Mouse (Mus musculus): ENCODE results near the gene 4931406C07Rik. TPM values are rescaled to one million over a fixed set of nuclear protein-coding genes. Genes with fewer than 3 reads are reported as not detected.

4931406C07Rik gene
- polyA plus RNA-seq, 1 experiment: 7.3 TPM

DNA sequence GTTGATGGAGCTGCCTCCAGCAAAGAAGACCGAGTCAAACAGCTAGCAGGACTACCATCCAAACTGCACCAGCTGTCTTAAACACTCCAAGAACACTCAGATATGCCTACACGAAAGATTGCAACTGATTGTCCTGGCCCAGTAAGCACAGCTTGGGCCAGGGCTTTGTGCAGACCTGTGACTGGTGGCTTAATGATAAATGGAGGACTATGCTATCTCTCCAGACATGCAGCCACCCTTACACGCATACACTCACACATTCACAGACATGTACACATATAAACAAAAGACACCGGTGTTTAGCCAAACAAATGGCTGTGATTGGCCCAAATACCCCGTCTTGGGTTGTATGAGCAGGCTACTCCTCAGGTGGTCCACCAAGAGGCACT, 25.8 kb downstream of the 4931406C07Rik start:
- peaks cover 36% of the 10 kb centered on the region for H3K79me2 ChIP-seq (ENCODE audit: control insufficient read depth, insufficient read depth)
- H3K36me3 ChIP-seq (ENCODE audit: control insufficient read depth, insufficient read depth): peaks cover 10% of the 10 kb centered on the region

GRCm38 (mm10) chr9:15279649-15280490, 26.4 kb downstream of the 4931406C07Rik start, which contains the start of gene Med17:
Gene Med17, minus strand, starts transcription at chr9:15279931.
- Histone ChIP-seq H3K4me3 (ENCODE audit: insufficient read depth, poor library complexity, severe bottlenecking) (peak within 1 kb of the TSS; percentile 64), H3K36me3 (ENCODE audit: control insufficient read depth, insufficient read depth) (peaks cover 16% of the 10 kb centered on the region), H3K27me3 (ENCODE audit: control insufficient read depth, insufficient read depth, insufficient read length) (no peaks in the 10 kb centered on the region), H3ac (ENCODE audit: control insufficient read depth, insufficient read length, low read depth) (peak within 1 kb of the TSS; percentile 99), H3K79me2 (ENCODE audit: control insufficient read depth, insufficient read depth) (peaks cover 36% of the 10 kb centered on the region), H3K79me3 (ENCODE audit: low read depth) (peaks cover 23% of the 10 kb centered on the region)
- peak; percentile 65 for TF ChIP-seq USF1 (IDR thresholded peaks at IDR 0.05; ENCODE audit: low read depth)
- TF ChIP-seq CEBPB (IDR thresholded peaks at IDR 0.05; ENCODE audit: low read depth): no peak

More for the DNA sequence above, 25.8 kb downstream of the 4931406C07Rik start:
- Histone ChIP-seq H3K27me3 (ENCODE audit: control insufficient read depth, insufficient read depth, insufficient read length) (no peaks in the 10 kb centered on the region), H3ac (ENCODE audit: control insufficient read depth, insufficient read length, low read depth) (peak overlapping the region; percentile 57), H3K79me3 (ENCODE audit: low read depth) (peaks cover 23% of the 10 kb centered on the region), H3K4me3 (ENCODE audit: insufficient read depth, poor library complexity, severe bottlenecking) (peak overlapping the region; percentile 64)
- TF ChIP-seq MAX (IDR thresholded peaks at IDR 0.05) (no peak), CEBPB (IDR thresholded peaks at IDR 0.05; ENCODE audit: low read depth) (no peak), FOSL1 (IDR thresholded peaks at IDR 0.05; ENCODE audit: insufficient read depth, low read length, poor library complexity, severe bottlenecking) (no peak), MYOD1 (IDR thresholded peaks at IDR 0.05; ENCODE audit: control insufficient read depth, insufficient read length, low read depth) (no peak), MYOG (IDR thresholded peaks at IDR 0.05; ENCODE audit: control insufficient read depth, extremely low read depth, insufficient read length) (no peak), CTCF (IDR thresholded peaks at IDR 0.05; ENCODE audit: control insufficient read depth, insufficient read depth, insufficient read length) (no peak), USF1 (IDR thresholded peaks at IDR 0.05; ENCODE audit: low read depth) (no peak)

DNA sequence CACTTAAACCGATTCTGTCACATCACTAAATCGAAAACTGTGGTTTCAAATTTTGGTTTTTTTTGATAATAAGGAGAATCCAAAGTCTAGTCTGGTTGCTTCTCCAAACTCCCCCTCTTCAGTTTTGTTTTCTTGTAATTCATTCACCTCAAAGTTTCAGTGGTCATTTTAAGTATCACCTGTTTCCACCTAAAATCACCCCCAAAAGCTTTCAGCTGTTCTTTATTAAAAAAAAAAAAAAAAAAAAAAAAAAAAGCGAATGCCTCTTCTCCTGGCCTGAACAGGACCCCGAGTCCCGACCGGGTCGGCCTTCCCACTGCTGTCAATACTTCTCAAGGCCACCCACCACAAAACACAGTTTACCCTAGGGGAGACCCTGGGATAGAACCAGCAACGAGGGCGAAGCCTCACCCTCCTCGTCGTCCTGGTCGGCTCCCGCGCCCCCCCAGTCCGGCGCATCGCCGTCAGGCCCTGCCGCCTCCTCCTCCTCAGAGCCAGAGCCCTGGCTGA, 27.1 kb downstream of the 4931406C07Rik start:
- TF ChIP-seq CEBPB (IDR thresholded peaks at IDR 0.05; ENCODE audit: low read depth) (no peak), MYOG (IDR thresholded peaks at IDR 0.05; ENCODE audit: control insufficient read depth, extremely low read depth, insufficient read length) (no peak)

DNA sequence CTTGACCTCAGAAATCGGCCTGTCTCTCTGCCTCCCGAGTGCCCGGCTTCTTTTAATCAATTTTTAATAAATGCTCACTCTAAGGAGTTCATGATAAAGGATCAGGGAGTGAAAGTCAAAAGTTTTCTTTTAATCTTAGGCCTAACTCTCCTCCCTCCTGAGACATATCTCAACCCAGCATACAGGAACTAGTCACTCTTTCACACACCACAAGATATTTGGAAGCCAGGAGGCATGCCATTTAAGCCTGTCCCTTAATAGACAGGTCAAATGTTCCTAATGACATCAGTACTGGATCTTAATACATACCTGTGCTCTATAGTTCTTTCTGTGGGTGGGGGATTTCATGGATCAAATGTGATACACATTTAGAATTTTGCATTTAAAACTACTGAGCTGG, 27.9 kb downstream of the 4931406C07Rik start:
- Histone ChIP-seq H3K27me3 (ENCODE audit: control insufficient read depth, insufficient read depth, insufficient read length) (no peaks in the 10 kb centered on the region), H3K79me3 (ENCODE audit: low read depth) (peaks cover 23% of the 10 kb centered on the region), H3K4me3 (ENCODE audit: insufficient read depth, poor library complexity, severe bottlenecking) (peak overlapping the region; percentile 64), H3K79me2 (ENCODE audit: control insufficient read depth, insufficient read depth) (peaks cover 36% of the 10 kb centered on the region), H3K36me3 (ENCODE audit: control insufficient read depth, insufficient read depth) (peaks cover 31% of the 10 kb centered on the region), H3ac (ENCODE audit: control insufficient read depth, insufficient read length, low read depth) (no peak overlapping the region)
- TF ChIP-seq FOSL1 (IDR thresholded peaks at IDR 0.05; ENCODE audit: insufficient read depth, low read length, poor library complexity, severe bottlenecking): no peak
- no peak for TF ChIP-seq MYOG (IDR thresholded peaks at IDR 0.05; ENCODE audit: control insufficient read depth, extremely low read depth, insufficient read length)
- no peak for TF ChIP-seq MYOD1 (IDR thresholded peaks at IDR 0.05; ENCODE audit: control insufficient read depth, insufficient read length, low read depth)
- TF ChIP-seq USF1 (IDR thresholded peaks at IDR 0.05; ENCODE audit: low read depth): no peak
- TF ChIP-seq CTCF (IDR thresholded peaks at IDR 0.05; ENCODE audit: control insufficient read depth, insufficient read depth, insufficient read length): no peak
- TF ChIP-seq CEBPB (IDR thresholded peaks at IDR 0.05; ENCODE audit: low read depth): no peak
- no peak for TF ChIP-seq MAX (IDR thresholded peaks at IDR 0.05)

More for the DNA sequence above, 27.1 kb downstream of the 4931406C07Rik start:
- H3K79me2 ChIP-seq (ENCODE audit: control insufficient read depth, insufficient read depth): peaks cover 36% of the 10 kb centered on the region
- H3ac ChIP-seq (ENCODE audit: control insufficient read depth, insufficient read length, low read depth): peak overlapping the region; percentile 99
- peaks cover 22% of the 10 kb centered on the region for H3K36me3 ChIP-seq (ENCODE audit: control insufficient read depth, insufficient read depth)
- peak overlapping the region; percentile 64 for H3K4me3 ChIP-seq (ENCODE audit: insufficient read depth, poor library complexity, severe bottlenecking)
- H3K27me3 ChIP-seq (ENCODE audit: control insufficient read depth, insufficient read depth, insufficient read length): no peaks in the 10 kb centered on the region
- peaks cover 23% of the 10 kb centered on the region for H3K79me3 ChIP-seq (ENCODE audit: low read depth)

DNA sequence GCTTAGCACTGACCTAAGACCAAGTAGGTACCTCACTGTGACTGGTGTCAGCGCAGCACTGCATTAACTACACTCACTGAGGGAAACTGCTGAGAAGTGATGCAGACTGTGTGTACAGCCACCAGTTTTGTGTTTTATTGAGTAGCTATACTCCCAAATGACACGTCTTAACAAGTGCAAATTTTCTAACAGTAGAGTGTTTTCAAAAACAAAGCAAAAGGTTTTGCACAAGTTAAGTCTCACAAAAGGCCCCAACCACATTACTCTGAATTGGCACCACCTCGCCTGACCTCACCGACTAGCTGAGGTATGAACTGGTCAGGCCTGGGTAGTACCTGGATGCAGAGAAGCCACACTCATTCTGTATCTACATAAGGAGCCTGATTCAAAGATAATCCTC, 29.4 kb downstream of the 4931406C07Rik start:
- peaks cover 36% of the 10 kb centered on the region for H3K79me2 ChIP-seq (ENCODE audit: control insufficient read depth, insufficient read depth)
- H3K27me3 ChIP-seq (ENCODE audit: control insufficient read depth, insufficient read depth, insufficient read length): no peaks in the 10 kb centered on the region
- H3ac ChIP-seq (ENCODE audit: control insufficient read depth, insufficient read length, low read depth): no peak overlapping the region
- TF ChIP-seq USF1 (IDR thresholded peaks at IDR 0.05; ENCODE audit: low read depth) (no peak), MAX (IDR thresholded peaks at IDR 0.05) (no peak), CTCF (IDR thresholded peaks at IDR 0.05; ENCODE audit: control insufficient read depth, insufficient read depth, insufficient read length) (no peak), CEBPB (IDR thresholded peaks at IDR 0.05; ENCODE audit: low read depth) (no peak), FOSL1 (IDR thresholded peaks at IDR 0.05; ENCODE audit: insufficient read depth, low read length, poor library complexity, severe bottlenecking) (no peak), MYOD1 (IDR thresholded peaks at IDR 0.05; ENCODE audit: control insufficient read depth, insufficient read length, low read depth) (no peak), MYOG (IDR thresholded peaks at IDR 0.05; ENCODE audit: control insufficient read depth, extremely low read depth, insufficient read length) (no peak)
- H3K36me3 ChIP-seq (ENCODE audit: control insufficient read depth, insufficient read depth): peaks cover 46% of the 10 kb centered on the region
- H3K4me3 ChIP-seq (ENCODE audit: insufficient read depth, poor library complexity, severe bottlenecking): no peak overlapping the region
- peaks cover 23% of the 10 kb centered on the region for H3K79me3 ChIP-seq (ENCODE audit: low read depth)

- H3K79me2 ChIP-seq (ENCODE audit: control insufficient read depth, insufficient read depth): peaks cover 30% of the 10 kb centered on the region
- peaks cover 17% of the 10 kb centered on the region for H3K79me3 ChIP-seq (ENCODE audit: low read depth)
- peaks cover 74% of the 10 kb centered on the region for H3K36me3 ChIP-seq (ENCODE audit: control insufficient read depth, insufficient read depth)
- no peak overlapping the region for H3K4me3 ChIP-seq (ENCODE audit: insufficient read depth, poor library complexity, severe bottlenecking)
- H3K27me3 ChIP-seq (ENCODE audit: control insufficient read depth, insufficient read depth, insufficient read length): no peaks in the 10 kb centered on the region
- H3ac ChIP-seq (ENCODE audit: control insufficient read depth, insufficient read length, low read depth): no peak overlapping the region
- TF ChIP-seq CTCF (IDR thresholded peaks at IDR 0.05; ENCODE audit: control insufficient read depth, insufficient read depth, insufficient read length) (no peak), MYOD1 (IDR thresholded peaks at IDR 0.05; ENCODE audit: control insufficient read depth, insufficient read length, low read depth) (no peak), CEBPB (IDR thresholded peaks at IDR 0.05; ENCODE audit: low read depth) (no peak), MAX (IDR thresholded peaks at IDR 0.05) (no peak), FOSL1 (IDR thresholded peaks at IDR 0.05; ENCODE audit: insufficient read depth, low read length, poor library complexity, severe bottlenecking) (no peak), USF1 (IDR thresholded peaks at IDR 0.05; ENCODE audit: low read depth) (no peak), MYOG (IDR thresholded peaks at IDR 0.05; ENCODE audit: control insufficient read depth, extremely low read depth, insufficient read length) (no peak)
Measured at GRCm38 (mm10) chr9:15273981-15274380, 32.3 kb downstream of the 4931406C07Rik start.

Measured in C2C12 (cell line).